Mouse (Mus musculus) neural tube, embryonic 11.5 days (tissue): ENCODE measurements at regions not wholly inside any gene's neighbourhood (a gene's known extent, or its start where the extent isn't known, plus 50 kb on each side); places are given as distances from the start of the nearest gene placed in this dataset.

Experiments used
- ATAC-seq: fragments of 200-750 bp; cut with Nextera tagmentation; 2 replicates; pipeline ENCODE4 v1.8.0; 2017; ENCODE audit warnings: moderate number of reproducible peaks, mild to moderate bottlenecking, moderate TSS enrichment, moderate library complexity; ENCODE audit not compliant: insufficient read depth, low FRiP score, low TSS enrichment
- DNase-seq: peaks from one replicate; pipeline ENCODE4 v3.0.0-alpha.2; 2015; ENCODE audit warnings: low spot score
- H3K27ac ChIP-seq: fragments of 300-500 bp; sonication (generic); 2 replicates; pipeline ENCODE4 v1.5.1; 2014; ENCODE audit warnings: low read depth, mild to moderate bottlenecking, low read length
- H3K27me3 ChIP-seq: fragments of 300-500 bp; sonication (generic); 2 replicates; pipeline ENCODE4 v1.6.1; 2014; ENCODE audit warnings: mild to moderate bottlenecking, low read length, mixed read lengths; ENCODE audit not compliant: control insufficient read depth, insufficient read depth
- H3K36me3 ChIP-seq: fragments of 300-500 bp; sonication (generic); 2 replicates; pipeline ENCODE4 v1.6.1; 2014; ENCODE audit warnings: mild to moderate bottlenecking, low read length, moderate library complexity, mixed read lengths; ENCODE audit not compliant: control insufficient read depth, insufficient read depth
- H3K4me1 ChIP-seq: fragments of 300-500 bp; sonication (generic); 2 replicates; pipeline ENCODE4 v1.6.1; 2014; ENCODE audit warnings: low read length, mixed read lengths; ENCODE audit not compliant: control insufficient read depth, insufficient read depth
- H3K4me2 ChIP-seq: fragments of 300-500 bp; sonication (generic); 2 replicates; pipeline ENCODE4 v1.6.1; 2014; ENCODE audit warnings: low read depth, mild to moderate bottlenecking, moderate library complexity
- H3K4me3 ChIP-seq: fragments of 300-500 bp; sonication (generic); 2 replicates; pipeline ENCODE4 v1.5.1; 2014; ENCODE audit warnings: low read depth, low read length
- H3K9ac ChIP-seq: fragments of 300-500 bp; sonication (generic); 2 replicates; pipeline ENCODE4 v1.6.1; 2014; ENCODE audit warnings: mild to moderate bottlenecking, low read length
- H3K9me3 ChIP-seq: fragments of 300-500 bp; sonication (generic); 2 replicates; pipeline ENCODE4 v1.6.1; 2016; ENCODE audit warnings: low read length; ENCODE audit not compliant: control insufficient read depth
- WGBS: fragments of 180-500 bp; shearing (Covaris S2); extraction: QIAGEN DNeasy Blood & Tissue Kit; methylation state at CpG from one replicate; pipeline ENCODE4 v1.1.7; 2014; 5-methylcytosine and 5-hydroxymethylcytosine counted together

DNA sequence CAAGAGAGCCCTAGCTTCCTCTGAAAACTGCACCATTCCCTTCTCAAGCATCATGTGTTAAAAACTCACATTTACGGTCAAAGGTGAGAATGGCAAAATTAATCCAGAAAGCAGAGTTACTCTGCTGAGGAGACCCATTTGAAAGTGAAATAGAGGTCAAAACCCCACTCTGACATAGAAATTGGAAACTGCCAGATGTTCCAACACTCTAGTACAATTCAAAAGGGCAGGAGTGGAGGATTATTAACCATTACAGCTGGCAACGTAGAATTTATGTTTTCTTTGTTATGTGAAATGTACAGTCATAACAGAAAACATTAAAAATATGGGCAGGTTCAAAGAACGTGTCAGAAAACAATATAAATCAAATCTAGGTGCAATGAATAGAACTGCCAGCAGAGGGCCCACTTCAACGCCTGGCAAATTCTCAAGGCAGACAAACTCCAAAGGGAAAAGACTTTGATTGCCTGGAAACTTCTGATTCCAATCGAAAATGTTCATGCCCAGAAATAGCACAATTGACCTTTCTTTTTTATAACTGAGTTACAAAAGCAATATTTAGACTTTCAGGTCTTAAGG lies 54.2 kb upstream of the Rfpl4b start:
- no peaks in the 10 kb centered on the region for H3K36me3 ChIP-seq
- H3K4me2 ChIP-seq = no peak overlapping the region
- no peak overlapping the region for H3K9ac ChIP-seq
- ATAC-seq (no peak), DNase-seq (peak; percentile 36)
- no peaks in the 10 kb centered on the region for H3K9me3 ChIP-seq
- H3K4me3 ChIP-seq = no peak overlapping the region
- no peaks in the 10 kb centered on the region for H3K27me3 ChIP-seq
- WGBS = 23% methylated on average over 5 of the region's 5 CpGs
- H3K4me1 ChIP-seq = no peaks in the 10 kb centered on the region
- no peak overlapping the region for H3K27ac ChIP-seq

GRCm38 (mm10) chr10:38879271-38879670 lies 57.7 kb upstream of the Rfpl4b start:
- DNase-seq (no peak), ATAC-seq (no peak)
- Histone ChIP-seq H3K4me2 (no peak overlapping the region), H3K36me3 (no peaks in the 10 kb centered on the region), H3K4me1 (no peaks in the 10 kb centered on the region), H3K4me3 (no peak overlapping the region), H3K9ac (no peak overlapping the region), H3K9me3 (no peaks in the 10 kb centered on the region), H3K27ac (no peak overlapping the region), H3K27me3 (no peaks in the 10 kb centered on the region)
- WGBS = 93% methylated on average over 7 of the region's 7 CpGs

DNA sequence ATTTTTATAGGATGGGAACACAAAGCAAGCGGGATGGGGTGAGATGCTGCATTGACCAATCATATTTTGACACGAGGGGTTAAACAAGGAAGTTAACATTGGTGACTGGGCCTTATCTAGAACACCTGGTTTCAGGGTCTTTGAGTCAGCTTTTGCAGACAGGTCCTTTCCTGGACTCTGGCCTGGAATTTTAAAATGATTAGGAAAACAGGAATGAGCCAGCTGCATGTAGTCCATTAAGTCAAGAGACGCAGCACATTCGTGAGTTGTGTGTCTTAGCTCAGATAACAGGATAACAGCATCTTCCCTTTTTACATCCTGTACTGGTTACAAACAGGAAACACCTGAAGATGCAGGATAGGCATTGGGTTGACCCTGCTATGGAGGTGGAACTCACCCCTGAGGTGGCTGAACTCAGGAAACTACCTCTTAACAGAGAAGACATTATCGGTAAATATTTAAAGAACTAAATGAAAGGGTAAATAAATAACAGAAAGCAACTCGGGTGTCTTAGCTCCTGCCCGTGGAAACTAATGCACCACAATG lies 59.1 kb upstream of the Rfpl4b start:
- no peaks in the 10 kb centered on the region for H3K36me3 ChIP-seq
- H3K9me3 ChIP-seq = no peaks in the 10 kb centered on the region
- no peak overlapping the region for H3K27ac ChIP-seq
- 85% methylated on average over 7 of the region's 7 CpGs for WGBS
- H3K4me1 ChIP-seq = no peaks in the 10 kb centered on the region
- no peaks in the 10 kb centered on the region for H3K27me3 ChIP-seq
- H3K9ac ChIP-seq = no peak overlapping the region
- no peak overlapping the region for H3K4me3 ChIP-seq
- ATAC-seq (no peak), DNase-seq (no peak)
- H3K4me2 ChIP-seq = no peak overlapping the region

GRCm38 (mm10) chr10:38882154-38882553 lies 60.6 kb upstream of the Rfpl4b start:
- Histone ChIP-seq H3K9me3 (no peaks in the 10 kb centered on the region), H3K4me1 (no peaks in the 10 kb centered on the region), H3K27ac (no peak overlapping the region), H3K36me3 (no peaks in the 10 kb centered on the region), H3K4me3 (no peak overlapping the region), H3K4me2 (no peak overlapping the region), H3K9ac (no peak overlapping the region), H3K27me3 (no peaks in the 10 kb centered on the region)
- DNase-seq (no peak), ATAC-seq (no peak)
- 90% methylated on average over 6 of the region's 6 CpGs for WGBS

DNA sequence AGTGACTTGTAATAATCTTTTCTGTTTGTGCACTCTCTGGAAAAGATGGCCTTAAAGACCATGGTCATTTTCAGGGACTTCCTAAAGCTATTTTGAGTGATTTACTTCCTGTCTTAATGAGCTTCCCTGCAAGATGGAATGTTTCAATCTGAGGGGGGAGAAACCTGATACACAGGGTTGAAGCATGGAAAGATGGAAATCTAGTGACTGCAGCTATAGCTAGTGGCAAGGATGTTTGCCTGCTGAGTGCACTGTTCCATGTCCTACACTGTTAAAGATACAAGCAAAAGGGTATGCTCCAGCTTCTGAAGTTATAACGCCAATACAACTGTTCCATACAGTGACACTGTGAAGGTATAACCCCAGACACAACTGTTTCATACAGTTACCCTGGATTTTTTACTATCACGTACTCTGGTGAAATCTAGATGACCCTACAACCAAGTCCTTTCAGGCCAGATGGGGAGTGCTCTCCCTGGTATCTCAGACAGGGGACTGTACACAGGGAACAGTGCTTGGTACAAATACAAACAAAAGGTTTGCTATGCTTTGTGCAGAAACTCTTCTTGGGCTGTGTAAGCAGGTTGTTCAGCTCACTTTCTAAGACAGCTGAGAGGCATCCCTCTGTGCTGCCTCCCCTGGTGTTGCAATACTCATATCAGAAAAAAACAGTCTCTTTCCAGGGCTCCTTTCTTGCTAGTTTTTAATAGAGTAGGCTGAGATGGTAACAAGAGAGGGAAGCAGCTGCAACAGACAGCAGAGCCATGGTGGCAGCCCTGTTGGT lies 62.4 kb upstream of the Rfpl4b start:
- ATAC-seq = no peak
- no peaks in the 10 kb centered on the region for H3K36me3 ChIP-seq
- H3K27me3 ChIP-seq = no peaks in the 10 kb centered on the region
- H3K9me3 ChIP-seq = no peaks in the 10 kb centered on the region
- H3K27ac ChIP-seq = no peak overlapping the region
- H3K4me1 ChIP-seq = no peaks in the 10 kb centered on the region
- no peak overlapping the region for H3K9ac ChIP-seq
- H3K4me3 ChIP-seq = no peak overlapping the region
- DNase-seq = no peak
- WGBS = 73% methylated on average over 2 of the region's 2 CpGs
- no peak overlapping the region for H3K4me2 ChIP-seq

DNA sequence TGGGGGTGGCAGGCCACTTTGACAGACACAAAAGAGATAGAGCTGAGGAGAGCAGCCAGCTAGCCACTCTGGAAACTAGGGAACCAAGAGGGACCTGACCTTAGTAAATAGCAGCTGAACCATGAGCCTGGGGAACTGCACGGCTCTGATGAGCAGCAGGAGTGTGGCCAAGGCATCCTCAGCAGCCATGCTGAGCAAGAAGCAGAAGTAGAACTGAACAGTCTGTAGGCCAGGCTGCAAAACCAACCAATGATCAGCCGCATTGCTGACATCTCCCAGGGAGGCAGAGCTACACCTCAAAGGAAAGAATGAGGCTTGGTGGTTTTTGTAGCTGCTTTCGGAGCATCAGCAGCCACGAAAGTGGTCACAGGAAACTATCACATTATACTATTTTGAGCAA lies 63.1 kb upstream of the Rfpl4b start:
- no peaks in the 10 kb centered on the region for H3K27me3 ChIP-seq
- no peak overlapping the region for H3K4me2 ChIP-seq
- no peak overlapping the region for H3K27ac ChIP-seq
- H3K9ac ChIP-seq = no peak overlapping the region
- WGBS = 74% methylated on average over 4 of the region's 4 CpGs
- H3K36me3 ChIP-seq = no peaks in the 10 kb centered on the region
- DNase-seq (no peak), ATAC-seq (no peak)
- H3K9me3 ChIP-seq = no peaks in the 10 kb centered on the region
- H3K4me1 ChIP-seq = no peaks in the 10 kb centered on the region
- no peak overlapping the region for H3K4me3 ChIP-seq

GRCm38 (mm10) chr10:38886441-38886840 lies 64.9 kb upstream of the Rfpl4b start:
- 74% methylated on average over 2 of the region's 2 CpGs for WGBS
- Histone ChIP-seq H3K4me3 (no peak overlapping the region), H3K27ac (no peak overlapping the region), H3K9me3 (no peaks in the 10 kb centered on the region), H3K36me3 (no peaks in the 10 kb centered on the region), H3K9ac (no peak overlapping the region), H3K4me2 (no peak overlapping the region), H3K27me3 (no peaks in the 10 kb centered on the region), H3K4me1 (no peaks in the 10 kb centered on the region)
- no peak for ATAC-seq
- no peak for DNase-seq

DNA sequence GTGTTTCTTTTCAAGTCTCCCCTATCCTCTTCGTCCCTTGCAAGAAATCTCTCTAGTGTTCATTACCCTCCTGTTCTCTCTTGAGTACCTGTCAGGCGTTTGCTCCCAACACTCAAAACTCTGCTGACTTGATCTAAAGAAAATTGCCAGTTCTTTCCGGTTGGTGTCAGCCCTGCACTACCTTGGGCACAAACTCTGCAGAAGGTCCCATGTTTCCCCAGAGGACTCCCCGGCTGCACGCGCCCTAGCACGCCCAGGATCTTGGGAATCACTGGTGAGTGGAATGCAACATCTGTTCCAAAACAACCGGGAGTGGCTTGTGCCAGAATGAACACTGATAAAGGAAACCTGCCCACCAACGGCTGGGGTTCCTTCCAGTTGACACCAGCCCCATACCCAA lies 66.3 kb upstream of the Rfpl4b start:
- no peaks in the 10 kb centered on the region for H3K27me3 ChIP-seq
- no peaks in the 10 kb centered on the region for H3K36me3 ChIP-seq
- ATAC-seq (no peak), DNase-seq (no peak)
- H3K9me3 ChIP-seq = no peaks in the 10 kb centered on the region
- no peak overlapping the region for H3K4me2 ChIP-seq
- no peaks in the 10 kb centered on the region for H3K4me1 ChIP-seq
- H3K4me3 ChIP-seq = no peak overlapping the region
- WGBS = 86% methylated on average over 9 of the region's 9 CpGs
- H3K27ac ChIP-seq = no peak overlapping the region
- no peak overlapping the region for H3K9ac ChIP-seq

- ATAC-seq (no peak), DNase-seq (no peak)
- 68% methylated on average over 1 of the region's 1 CpGs for WGBS
- Histone ChIP-seq H3K9me3 (no peaks in the 10 kb centered on the region), H3K4me1 (no peaks in the 10 kb centered on the region), H3K27me3 (no peaks in the 10 kb centered on the region), H3K4me2 (no peak overlapping the region), H3K9ac (no peak overlapping the region), H3K4me3 (no peak overlapping the region), H3K36me3 (no peaks in the 10 kb centered on the region), H3K27ac (no peak overlapping the region)
These were observed 70.6 kb upstream of the Lama4 start for GRCm38 (mm10) chr10:38894706-38895105.
